Mouse (Mus musculus): ENCODE results near the gene Cyp2c29. TPM values are rescaled to one million over a fixed set of nuclear protein-coding genes. Genes with fewer than 3 reads are reported as not detected.

Gene Cyp2c29
- polyA plus RNA-seq (2015; fragmentation: Nextera tagmentation; extraction: Ambion mirVana) = not detected in 2 replicates

GRCm38 (mm10) chr19:39269105-39269504, at the start of gene Cyp2c29:
Cyp2c29 (plus strand) TSS chr19:39269405.

Other genes with a start within 250 kb of the Cyp2c29 start
- gene Cyp2c65, start 208.4 kb upstream of the Cyp2c29 start, polyA plus RNA-seq (2015; fragmentation: Nextera tagmentation; extraction: Ambion mirVana) = not detected in 2 replicates
- gene Cyp2c66, start 155.5 kb upstream of the Cyp2c29 start, polyA plus RNA-seq (2015; fragmentation: Nextera tagmentation; extraction: Ambion mirVana) = not detected in 2 replicates
- not detected in 2 replicates for gene Cyp2c38, start 193.7 kb downstream of the Cyp2c29 start, polyA plus RNA-seq (2015; fragmentation: Nextera tagmentation; extraction: Ambion mirVana)
- gene Cyp2c39, start 241.5 kb downstream of the Cyp2c29 start, polyA plus RNA-seq (2015; fragmentation: Nextera tagmentation; extraction: Ambion mirVana) = not detected in 2 replicates

All from spleen, postnatal 0 days (tissue).